Mouse (Mus musculus) intestine, embryonic 14.5 days (tissue): Measurements from ENCODE around the gene Olfr10. TPM values are rescaled to one million over a fixed set of nuclear protein-coding genes. Genes with fewer than 3 reads are reported as not detected.
"Not testable (repeated sequence)": the region's sequence is repeated elsewhere in the genome, so short reads cannot be mapped to it uniquely, and the experiment has no call there.

Experiments used
- ATAC-seq: fragments of 200-750 bp; cut with Nextera tagmentation; replicated peaks from 2 replicates; pipeline ENCODE4 v1.8.0; 2017; ENCODE audit warnings: low read depth, moderate number of reproducible peaks, moderate TSS enrichment, moderate library complexity; ENCODE audit not compliant: low FRiP score, low TSS enrichment
- DNase-seq: peaks from one replicate; pipeline ENCODE4 v3.0.0-alpha.2; 2018; ENCODE audit warnings: low spot score
- H3K27ac ChIP-seq: fragments of 300-500 bp; sonication (generic); 2 replicates; pipeline ENCODE4 v1.5.1; 2014; ENCODE audit warnings: low read depth, mild to moderate bottlenecking, control low read depth
- H3K27me3 ChIP-seq: fragments of 300-500 bp; sonication (generic); replicated peaks from 2 replicates; pipeline ENCODE4 v1.6.1; 2014; ENCODE audit warnings: low read length, control low read depth; ENCODE audit not compliant: control insufficient read depth, insufficient read depth
- H3K36me3 ChIP-seq: fragments of 300-500 bp; sonication (generic); 2 replicates; pipeline ENCODE4 v1.6.1; 2014; ENCODE audit warnings: low read length, control low read depth; ENCODE audit not compliant: control insufficient read depth, insufficient read depth
- H3K4me1 ChIP-seq: fragments of 300-500 bp; sonication (generic); replicated peaks from 2 replicates; pipeline ENCODE4 v1.6.1; 2014; ENCODE audit warnings: low read length, control low read depth, mixed read lengths; ENCODE audit not compliant: control insufficient read depth, insufficient read depth
- H3K4me2 ChIP-seq: fragments of 300-500 bp; sonication (generic); 2 replicates; pipeline ENCODE4 v1.6.1; 2014; ENCODE audit warnings: low read length
- H3K4me3 ChIP-seq: fragments of 300-500 bp; sonication (generic); 2 replicates; pipeline ENCODE4 v1.5.1; 2014; ENCODE audit warnings: low read depth, low read length, control low read depth, mixed read lengths
- H3K9ac ChIP-seq: fragments of 300-500 bp; sonication (generic); 2 replicates; pipeline ENCODE4 v1.6.1; 2014; ENCODE audit warnings: mild to moderate bottlenecking, low read length
- H3K9me3 ChIP-seq: fragments of 300-500 bp; sonication (generic); 2 replicates; pipeline ENCODE4 v1.6.1; 2016; ENCODE audit warnings: low read length, control low read depth; ENCODE audit not compliant: control insufficient read depth
- WGBS: fragments of 180-500 bp; shearing (Covaris S2); extraction: QIAGEN DNeasy Blood & Tissue Kit; methylation state at CpG from one replicate; pipeline ENCODE4 v1.1.7; 2014; 5-methylcytosine and 5-hydroxymethylcytosine counted together
- polyA plus RNA-seq: library from polyadenylated mRNA; unstranded; fragments of >200 nt; fragmentation: Nextera tagmentation; extraction: Ambion mirVana; gene quantifications from 2 replicates; pipeline ENCODE4 v1.2.1, GENCODE M21; 2014

Olfr10 gene
- polyA plus RNA-seq, 1 experiment from 2014 or later, result not detected

- Histone ChIP-seq H3K36me3 (no peaks in the 10 kb centered on the region), H3K9ac (no peak within 1 kb of the TSS), H3K27me3 (no peaks in the 10 kb centered on the region), H3K27ac (no peak within 1 kb of the TSS), H3K4me1 (no peaks in the 10 kb centered on the region), H3K4me2 (no peak within 1 kb of the TSS), H3K4me3 (no peak within 1 kb of the TSS), H3K9me3 (no peaks in the 10 kb centered on the region)
- ATAC-seq, result no peak
- no peak for DNase-seq
- WGBS, result 82% methylated on average over 3 of the region's 3 CpGs
Observed at GRCm38 (mm10) chr11:49278222-49278621, 26.3 kb upstream of the Olfr10 start, which contains the start of gene Olfr1393. Olfr1393 (plus strand) TSS chr11:49278304.

GRCm38 (mm10) chr11:49284982-49285381 lies 19.6 kb upstream of the Olfr10 start, which contains the start of gene Olfr1392:
Olfr1392 (plus strand) TSS chr11:49285282.
- H3K9me3 ChIP-seq, H3K9ac ChIP-seq, H3K4me2 ChIP-seq, H3K36me3 ChIP-seq, H3K4me1 ChIP-seq, DNase-seq, H3K4me3 ChIP-seq, H3K27me3 ChIP-seq, ATAC-seq, H3K27ac ChIP-seq: not testable (repeated sequence)
- 32% methylated on average over 1 of the region's 1 CpGs for WGBS

DNA sequence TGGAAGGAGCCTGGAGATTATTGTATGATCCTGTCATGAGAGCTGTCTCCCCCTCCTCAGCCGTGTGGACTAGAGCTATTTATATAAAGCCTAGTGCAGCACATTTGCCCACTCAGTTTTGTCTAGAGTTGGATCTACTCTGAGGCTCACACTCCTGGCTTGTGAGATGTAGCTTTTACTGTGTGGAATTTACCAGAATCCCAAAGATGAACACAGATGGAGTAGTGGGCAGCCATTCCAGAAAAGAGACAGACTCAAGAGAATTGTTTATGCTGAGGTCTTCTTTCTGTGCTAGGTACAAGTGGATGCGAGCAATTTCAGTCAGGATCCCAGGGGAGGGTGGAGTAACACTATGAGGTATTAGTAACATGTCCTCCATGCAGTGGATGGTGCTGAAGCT lies 17.3 kb upstream of the Olfr10 start:
- ATAC-seq (no peak), DNase-seq (no peak)
- Histone ChIP-seq H3K9me3 (no peaks in the 10 kb centered on the region), H3K4me2 (no peak overlapping the region), H3K27me3 (no peaks in the 10 kb centered on the region), H3K4me3 (no peak overlapping the region), H3K4me1 (no peaks in the 10 kb centered on the region), H3K27ac (no peak overlapping the region), H3K9ac (no peak overlapping the region), H3K36me3 (no peaks in the 10 kb centered on the region)
- WGBS, result 65% methylated on average over 2 of the region's 2 CpGs

DNA sequence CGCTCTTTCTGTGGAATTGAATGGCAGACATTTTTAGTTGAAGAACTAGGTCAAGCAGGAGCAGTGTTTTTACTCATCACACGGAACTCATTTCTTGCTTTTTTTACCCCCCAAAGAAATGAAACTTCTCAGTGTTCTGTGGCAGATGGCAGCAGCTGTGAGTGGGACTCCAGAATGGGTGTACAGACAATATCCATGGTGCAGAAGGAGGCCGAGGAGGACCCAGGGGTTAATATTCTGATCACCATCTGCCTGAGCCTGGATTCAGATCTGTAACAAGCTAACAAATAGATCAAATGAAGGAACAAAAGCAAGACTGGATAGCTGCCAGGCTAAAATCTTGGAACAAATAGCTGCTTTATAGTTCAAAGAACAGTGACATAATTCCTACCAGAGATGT lies 11.8 kb upstream of the Olfr10 start:
- Histone ChIP-seq H3K36me3 (no peaks in the 10 kb centered on the region), H3K27me3 (no peaks in the 10 kb centered on the region), H3K9ac (no peak overlapping the region), H3K4me2 (no peak overlapping the region), H3K9me3 (no peaks in the 10 kb centered on the region), H3K27ac (no peak overlapping the region), H3K4me1 (no peaks in the 10 kb centered on the region), H3K4me3 (no peak overlapping the region)
- no peak for DNase-seq
- 69% methylated on average over 3 of the region's 3 CpGs for WGBS
- no peak for ATAC-seq

DNA sequence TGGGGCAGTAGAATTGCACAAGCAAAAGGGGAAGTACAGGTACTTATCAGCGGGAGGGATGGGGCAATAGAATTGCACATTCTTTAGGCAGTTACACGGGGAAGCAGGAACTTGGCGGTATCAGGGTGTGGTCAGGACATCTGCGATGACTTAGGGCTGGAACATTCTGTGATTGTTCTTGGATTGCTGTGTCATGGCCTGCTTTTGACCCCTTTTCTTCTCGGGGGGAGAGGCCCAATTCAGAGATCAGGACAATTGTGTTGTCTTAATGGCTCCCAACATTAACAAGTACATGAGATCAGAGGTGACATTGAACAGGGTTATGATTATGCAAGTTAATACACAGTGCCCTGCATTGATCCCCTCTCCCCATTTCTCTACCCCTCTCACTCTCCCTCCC lies 4.0 kb downstream of the Olfr10 start:
- H3K4me2 ChIP-seq, result not testable (repeated sequence)

DNA sequence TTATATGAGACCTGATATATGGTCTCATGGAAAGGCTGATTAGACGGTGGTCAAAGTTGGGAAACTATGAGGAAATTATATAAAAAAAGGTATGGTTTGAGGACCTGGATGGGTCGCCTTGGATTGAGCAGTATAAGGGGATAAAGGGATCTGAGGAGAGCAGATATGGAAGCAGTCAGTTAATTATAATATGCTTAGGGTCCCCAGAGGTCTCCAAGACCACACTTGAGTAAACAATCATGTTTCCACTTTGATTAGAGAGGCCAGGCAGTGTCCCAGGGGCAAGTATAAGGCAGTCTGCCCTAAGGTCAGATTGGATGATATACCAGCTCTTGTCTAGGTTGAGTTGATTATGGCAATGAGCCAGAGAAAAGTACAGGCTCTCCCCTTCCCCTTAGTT lies 17.9 kb downstream of the Olfr10 start, which contains the start of gene Olfr1391:
TSS of gene Olfr1391 (plus strand) at position 301 of the 400 bp plus-strand sequence.
- H3K4me3 ChIP-seq, result no peak within 1 kb of the TSS
- H3K4me2 ChIP-seq, result no peak within 1 kb of the TSS
- no peaks in the 10 kb centered on the region for H3K4me1 ChIP-seq
- H3K27ac ChIP-seq, result no peak within 1 kb of the TSS
- no peaks in the 10 kb centered on the region for H3K36me3 ChIP-seq
- H3K27me3 ChIP-seq, result no peaks in the 10 kb centered on the region
- no peaks in the 10 kb centered on the region for H3K9me3 ChIP-seq
- no peak within 1 kb of the TSS for H3K9ac ChIP-seq
- DNase-seq (no peak), ATAC-seq (no peak)
- 74% methylated on average over 2 of the region's 2 CpGs for WGBS

More for the DNA sequence above, 4.0 kb downstream of the Olfr10 start:
- not testable (repeated sequence) for H3K4me3 ChIP-seq, H3K36me3 ChIP-seq, H3K27me3 ChIP-seq, H3K27ac ChIP-seq, H3K4me1 ChIP-seq, H3K9ac ChIP-seq, H3K9me3 ChIP-seq, ATAC-seq, DNase-seq
- 81% methylated on average over 5 of the region's 5 CpGs for WGBS

GRCm38 (mm10) chr11:49326726-49327125 lies 22.2 kb downstream of the Olfr10 start:
- Histone ChIP-seq H3K9ac (no peak overlapping the region), H3K36me3 (no peaks in the 10 kb centered on the region), H3K4me3 (no peak overlapping the region), H3K27ac (no peak overlapping the region), H3K4me1 (no peaks in the 10 kb centered on the region), H3K27me3 (no peaks in the 10 kb centered on the region), H3K9me3 (no peaks in the 10 kb centered on the region), H3K4me2 (no peak overlapping the region)
- DNase-seq, result no peak
- no peak for ATAC-seq
- 82% methylated on average over 3 of the region's 3 CpGs for WGBS

GRCm38 (mm10) chr11:49329686-49330085 lies 25.1 kb downstream of the Olfr10 start:
- Histone ChIP-seq H3K27me3 (no peaks in the 10 kb centered on the region), H3K9me3 (no peaks in the 10 kb centered on the region), H3K9ac (no peak overlapping the region), H3K36me3 (no peaks in the 10 kb centered on the region), H3K27ac (no peak overlapping the region), H3K4me1 (no peaks in the 10 kb centered on the region), H3K4me3 (no peak overlapping the region), H3K4me2 (no peak overlapping the region)
- no peak for DNase-seq
- no peak for ATAC-seq
- WGBS, result 69% methylated on average over 1 of the region's 1 CpGs

- H3K27me3 ChIP-seq, result no peaks in the 10 kb centered on the region
- ATAC-seq (no peak), DNase-seq (no peak)
- H3K4me3 ChIP-seq, result no peak within 1 kb of the TSS
- H3K9ac ChIP-seq, result no peak within 1 kb of the TSS
- H3K36me3 ChIP-seq, result no peaks in the 10 kb centered on the region
- H3K27ac ChIP-seq, result no peak within 1 kb of the TSS
- H3K4me2 ChIP-seq, result no peak within 1 kb of the TSS
- no peaks in the 10 kb centered on the region for H3K9me3 ChIP-seq
- H3K4me1 ChIP-seq, result no peaks in the 10 kb centered on the region
- WGBS, result 100% methylated on average over 1 of the region's 1 CpGs
Observed at GRCm38 (mm10) chr11:49334888-49335287, 30.3 kb downstream of the Olfr10 start, which contains the start of gene Olfr1390. Olfr1390 (plus strand) TSS chr11:49335188.
